ENCODE assay signal across 13 mouse cellular contexts in the genomic region with DNA sequence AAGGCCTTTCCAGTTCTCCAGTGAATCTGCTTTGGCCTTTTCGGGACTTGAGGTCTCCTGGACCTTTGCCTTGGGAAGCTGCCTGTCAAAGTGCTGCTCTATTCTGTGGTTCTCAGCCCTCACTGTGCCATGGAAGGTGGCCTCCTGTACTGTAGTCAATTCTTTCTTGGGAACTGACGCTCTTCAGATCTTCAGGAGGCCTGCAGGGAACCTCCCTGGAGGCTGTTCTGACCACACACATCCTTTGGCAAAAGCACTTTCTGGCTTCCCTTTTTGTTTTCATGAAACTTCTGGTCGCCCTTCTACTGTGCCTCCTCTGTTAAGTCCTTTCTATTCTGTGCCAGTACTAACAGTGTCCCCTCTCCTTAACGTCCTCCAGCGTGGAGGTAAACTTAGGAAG.
A peak's percentile ranks its signal among the peaks of the same experiment; 100 is the strongest.
DNase-seq lines count a peak whose midpoint lies in the region; ATAC-seq and TF ChIP-seq lines count a peak whose summit lies in the region.
"Had no signal": no experiment of that assay in that cellular context is flagged by ENCODE, and none has a peak within 500 bp of the region (broad histone marks: within the 10 kb centered on the region; RNA-seq: fewer than 3 reads in every experiment).

No protein-coding gene starts in this region.

- no peak for TF ChIP-seq POLR2A in kidney, adult 2 months (IDR thresholded peaks at IDR 0.05; ENCODE audit: low read depth, low read length)

- no peak overlapping the region for H3K9ac ChIP-seq in heart, postnatal 0 days (replicated peaks; ENCODE audit: low read depth, low read length)
- H3K9ac ChIP-seq: liver, embryonic 13.5 days had no signal

- H3K27me3 ChIP-seq in kidney, adult 2 months (replicated peaks; ENCODE audit: control insufficient read depth, insufficient read depth, low read length), result no peaks in the 10 kb centered on the region
- H3K27me3 ChIP-seq in heart, postnatal 0 days (ENCODE audit: control insufficient read depth, insufficient read depth, low read length), result no peaks in the 10 kb centered on the region
- H3K27me3 ChIP-seq: liver, embryonic 13.5 days had no signal

- no peaks in the 10 kb centered on the region for H3K36me3 ChIP-seq in kidney, adult 2 months (ENCODE audit: control insufficient read depth, insufficient read depth, low read length)
- peaks cover 44% of the 10 kb centered on the region for H3K36me3 ChIP-seq in heart, postnatal 0 days (replicated peaks; ENCODE audit: control insufficient read depth, insufficient read depth, low read length)

- H3K4me2 ChIP-seq in heart, postnatal 0 days (ENCODE audit: low read depth, low read length), result no peak overlapping the region
- H3K4me2 ChIP-seq: liver, embryonic 13.5 days had no signal

- DNase-seq in adrenal gland, postnatal 14 days, result peak; percentile 32
- no peak for DNase-seq in adrenal gland, adult 2 months
- no peak for DNase-seq in kidney, adult 2 months
- DNase-seq in kidney, adult 11 months, result no peak
- peak; percentile 6 for DNase-seq in Muller cell, postnatal 12 days (ENCODE audit: inconsistent ontology term)
- DNase-seq in heart, postnatal 0 days (ENCODE audit: low spot score), result no peak
- no peak for DNase-seq in cerebellum, adult 9-11 months
- DNase-seq in layer of hippocampus, postnatal 14 days (ENCODE audit: low spot score in 2 of 2), result no peak
- DNase-seq: kidney, postnatal 10 days; liver, embryonic 13.5 days; lung, postnatal 14 days; thymus, adult 2 months had no signal

- H3K27ac ChIP-seq in kidney, adult 2 months (ENCODE audit: insufficient read depth, low read depth, low read length), result peak overlapping the region; percentile 42; the same call in 1 of the 2 replicates
- H3K27ac ChIP-seq in heart, postnatal 0 days (ENCODE audit: low read depth), result peak overlapping the region; percentile 7
- H3K27ac ChIP-seq: liver, embryonic 13.5 days had no signal

- TF ChIP-seq EP300 in heart, postnatal 0 days (IDR thresholded peaks at IDR 0.05; ENCODE audit: low read depth), result no peak

- H3K4me1 ChIP-seq in kidney, adult 2 months (ENCODE audit: control insufficient read depth, insufficient read depth, low read length), result no peaks in the 10 kb centered on the region
- H3K4me1 ChIP-seq in heart, postnatal 0 days (ENCODE audit: control insufficient read depth, insufficient read depth), result peaks cover 5% of the 10 kb centered on the region; the same call in 1 of the 2 replicates
- H3K4me1 ChIP-seq: liver, embryonic 13.5 days had no signal

- no peak overlapping the region for H3K4me3 ChIP-seq in kidney, adult 2 months (ENCODE audit: insufficient read depth, low read depth, low read length)
- no peak overlapping the region for H3K4me3 ChIP-seq in heart, postnatal 0 days (ENCODE audit: low read depth, low read length)
- H3K4me3 ChIP-seq: liver, embryonic 13.5 days had no signal

- no peaks in the 10 kb centered on the region for H3K9me3 ChIP-seq in heart, postnatal 0 days (replicated peaks; ENCODE audit: control insufficient read depth, low read length)
- H3K9me3 ChIP-seq: liver, embryonic 13.5 days had no signal

- no peak for ATAC-seq in heart, postnatal 0 days (ENCODE audit: insufficient read depth, low read depth)
- ATAC-seq: hindbrain, embryonic 16.5 days had no signal

- no peak for TF ChIP-seq CTCF in kidney, adult 2 months (conservative IDR thresholded peaks at IDR 0.05; ENCODE audit: insufficient read depth, insufficient read length, low read depth, low read length)
- no peak for TF ChIP-seq CTCF in heart, postnatal 0 days (IDR thresholded peaks at IDR 0.05; ENCODE audit: low read depth)

- WGBS in kidney, adult 2 months, result 59% methylated on average over 5 of the region's 5 CpGs
- WGBS in heart, postnatal 0 days, result 46% methylated on average over 5 of the region's 5 CpGs

Comparison
In these comparisons a context has a peak if more than half of its experiments do, and no peak if none do; other contexts are left out.
1. DNase-seq: peak in adrenal gland, postnatal 14 days (single experiment) and Muller cell, postnatal 12 days (single experiment); none in adrenal gland, adult 2 months (single experiment), kidney, adult 2 months (single experiment), kidney, adult 11 months (single experiment), heart, postnatal 0 days (single experiment), cerebellum, adult 9-11 months (single experiment) and layer of hippocampus, postnatal 14 days (0 of 2).